Mouse (Mus musculus) subcutaneous adipose tissue, adult 2 months (tissue): ENCODE results near the gene Krt9. TPM values are rescaled to one million over a fixed set of nuclear protein-coding genes. Genes with fewer than 3 reads are reported as not detected.

Source experiments
- polyA plus RNA-seq: library from polyadenylated mRNA; depleted of rRNA; stranded (reverse); fragments of >200 nt; gene quantifications from 2 replicates; pipeline ENCODE4 v1.2.3, GENCODE M21; 2012; ENCODE audit warnings: low replicate concordance; rRNA removed

Gene Krt9
- 0.04 TPM in 1 of 2 replicates, not detected in the other for polyA plus RNA-seq

DNA sequence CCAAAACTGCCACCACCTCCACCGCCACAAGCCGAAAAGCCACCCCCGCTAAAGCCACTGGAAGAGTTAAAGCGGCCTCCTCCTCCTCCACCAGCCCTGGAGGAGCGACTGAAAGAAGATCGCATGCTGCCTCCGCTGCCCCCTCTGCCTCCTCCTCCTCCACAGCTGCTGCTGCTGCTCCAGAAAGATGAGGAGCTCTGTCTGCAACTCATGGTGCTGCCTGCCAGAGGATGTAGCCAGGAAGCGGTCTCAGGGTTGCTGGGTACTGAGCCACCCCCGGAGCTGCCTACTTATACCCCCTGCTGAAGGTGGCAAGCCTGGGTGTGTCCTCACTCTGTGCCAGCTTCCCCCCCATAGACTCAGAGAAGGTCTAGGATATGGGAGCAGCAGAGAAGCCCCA lies at the start of gene Krt9:
Gene Krt9, minus strand, starts transcription at position 255 of the 400 bp plus-strand sequence.

DNA sequence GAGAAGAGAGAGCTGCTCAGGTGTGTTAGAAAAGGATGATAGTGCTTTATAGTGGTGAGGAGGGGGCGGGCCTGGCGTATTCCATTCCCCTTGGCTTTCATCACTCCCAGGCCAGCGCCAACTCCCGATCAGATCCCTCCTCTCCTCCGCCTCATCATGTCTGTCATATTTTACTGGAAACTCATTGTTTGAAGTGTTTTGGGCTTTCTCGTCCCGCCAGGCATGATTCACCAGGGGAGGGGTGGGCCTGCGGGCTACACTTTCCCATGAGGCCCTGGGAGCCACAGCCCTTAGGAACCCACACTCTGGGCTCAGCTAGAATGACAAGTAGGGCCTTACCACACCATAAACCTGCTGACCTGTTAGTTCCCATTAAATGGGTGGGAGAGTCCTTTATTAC lies 14.5 kb upstream of the Krt9 start, which contains the start of gene Krt14:
Gene Krt14, minus strand, starts transcription at position 51 of the 400 bp plus-strand sequence.

GRCm38 (mm10) chr11:100148615-100149330 lies 44.3 kb downstream of the Krt9 start, which contains the start of gene Krt19:
Gene Krt19 (minus strand): TSS chr11:100148665.

Other genes with a start within 250 kb of the Krt9 start
- not detected in 2 replicates for gene Krtap9-5, start 244.8 kb downstream of the Krt9 start, polyA plus RNA-seq
- gene Krtap29-1, start 214.2 kb downstream of the Krt9 start, polyA plus RNA-seq, result not detected in 2 replicates
- not detected in 2 replicates for gene Krtap16-1, start 206.6 kb downstream of the Krt9 start, polyA plus RNA-seq
- gene Krtap17-1, start 199.3 kb downstream of the Krt9 start, polyA plus RNA-seq, result 2.2 TPM in 1 of 2 replicates, not detected in the other
- 0.06 TPM in 2 replicates for gene Krt33a, start 177.0 kb downstream of the Krt9 start, polyA plus RNA-seq
- gene Krt33b, start 163.4 kb downstream of the Krt9 start, polyA plus RNA-seq, result not detected in 2 replicates
- not detected in 2 replicates for gene Krt34, start 151.7 kb downstream of the Krt9 start, polyA plus RNA-seq
- not detected in 2 replicates for gene Krt31, start 142.7 kb downstream of the Krt9 start, polyA plus RNA-seq
- not detected in 2 replicates for gene Krt32, start 105.0 kb downstream of the Krt9 start, polyA plus RNA-seq
- gene Krt35, start 97.0 kb downstream of the Krt9 start, polyA plus RNA-seq, result not detected in 2 replicates
- gene Krt36, start 87.6 kb downstream of the Krt9 start, polyA plus RNA-seq, result 2.0 and 2.9 TPM in 2 replicates
- gene Krt13, start 71.7 kb downstream of the Krt9 start, polyA plus RNA-seq, result 0.49 TPM in 1 of 2 replicates, not detected in the other
- 1.1 TPM in 1 of 2 replicates, not detected in the other for gene Krt15, start 57.3 kb downstream of the Krt9 start, polyA plus RNA-seq
- 14.2 and 271 TPM in 2 replicates for gene Krt19, start 44.6 kb downstream of the Krt9 start, polyA plus RNA-seq
- 0.11 and 0.26 TPM in 2 replicates for gene Krt14, start 14.3 kb upstream of the Krt9 start, polyA plus RNA-seq
- gene Krt16, start 55.7 kb upstream of the Krt9 start, polyA plus RNA-seq, result not detected in 2 replicates
- gene Krt17, start 67.8 kb upstream of the Krt9 start, polyA plus RNA-seq, result 4.0 TPM in 1 of 2 replicates, not detected in the other
- gene Krt42, start 76.6 kb upstream of the Krt9 start, polyA plus RNA-seq, result not detected in 2 replicates
- 118 and 139 TPM in 2 replicates for gene Eif1, start 126.6 kb upstream of the Krt9 start, polyA plus RNA-seq
- not detected in 2 replicates for gene Gast, start 141.2 kb upstream of the Krt9 start, polyA plus RNA-seq
- gene Hap1, start 162.9 kb upstream of the Krt9 start, polyA plus RNA-seq, result 0.97 and 7.3 TPM in 2 replicates
- 171 and 312 TPM in 2 replicates for gene Jup, start 204.5 kb upstream of the Krt9 start, polyA plus RNA-seq
- gene P3h4, start 221.6 kb upstream of the Krt9 start, polyA plus RNA-seq, result 14.1 and 62.2 TPM in 2 replicates
- gene Fkbp10, start 222.5 kb upstream of the Krt9 start, polyA plus RNA-seq, result 32.9 and 157 TPM in 2 replicates
- 30.8 and 85.2 TPM in 2 replicates for gene Nt5c3b, start 248.6 kb upstream of the Krt9 start, polyA plus RNA-seq
- gene Klhl10, start 248.7 kb upstream of the Krt9 start, polyA plus RNA-seq, result 0.29 and 0.95 TPM in 2 replicates